8 mouse cellular contexts compared by ENCODE assay signal in the genomic region with DNA sequence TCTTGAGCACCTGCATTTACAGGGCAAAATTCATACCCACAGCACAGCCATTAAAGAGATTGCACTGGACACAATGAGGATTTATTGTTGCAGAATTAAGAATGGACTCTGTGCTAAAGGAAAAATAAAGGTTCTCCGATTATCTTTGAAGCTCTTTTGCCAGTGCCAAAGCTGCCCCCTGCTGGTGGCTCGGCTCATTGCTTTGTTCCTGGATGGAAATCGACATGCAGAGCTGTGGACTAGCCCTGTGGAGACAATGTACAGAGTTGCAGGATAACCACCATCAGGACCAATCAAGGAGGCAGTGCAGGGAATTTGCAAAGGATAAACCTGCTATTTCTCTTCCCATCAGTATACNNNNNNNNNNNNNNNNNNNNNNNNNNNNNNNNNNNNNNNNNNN.
DNase-seq lines count a peak whose midpoint lies in the region.

No protein-coding gene starts in this region.

- peak; percentile 50 for DNase-seq in A20 (ENCODE audit: low read depth, low spot score)
- DNase-seq in adrenal gland, adult (ENCODE audit: inconsistent age in 2 of 2, low spot score in 1 of 2) = peak; percentile 73 to 94
- DNase-seq in embryo, embryonic 11 days = peak; percentile 82
- peak; percentile 58 for DNase-seq in heart, adult 8-10 months (ENCODE audit: low spot score)
- peak; percentile 71 for DNase-seq in layer of hippocampus, adult 9-11 months
- DNase-seq in lung, postnatal 4 days = peak; percentile 65 to 80
- DNase-seq in right cerebral cortex, adult 2 months (ENCODE audit: low spot score in 2 of 2) = peak; percentile 97
- DNase-seq in urinary bladder, postnatal 10 days (ENCODE audit: low spot score) = peak; percentile 66

Comparison
In these comparisons a context has a peak if more than half of its experiments do, and no peak if none do; other contexts are left out.
1. Peak in every context shown above with its lines: DNase-seq.